Mouse (Mus musculus) heart, postnatal 0 days (tissue): ENCODE data around the gene Speer4f2.

Source experiments
- CTCF ChIP-seq: IDR thresholded peaks from 2 replicates; pipeline ENCODE4 v1.5.1; 2016; ENCODE audit warnings: antibody characterized with exemption, control low read depth, low read depth
- EP300 ChIP-seq: IDR thresholded peaks from 2 replicates; pipeline ENCODE4 v1.6.1; 2016; ENCODE audit warnings: antibody characterized with exemption, low read depth

GRCm38 (mm10) chr5:17391207-17391606 lies 18.2 kb downstream of the Speer4f2 start:
- no peak for TF ChIP-seq CTCF
- no peak for TF ChIP-seq EP300
